Mouse (Mus musculus) neural tube, embryonic 11.5 days (tissue): ENCODE measurements at regions not wholly inside any gene's neighbourhood (a gene's known extent, or its start where the extent isn't known, plus 50 kb on each side); places are given as distances from the start of the nearest gene placed in this dataset.

Experiments used
- ATAC-seq: fragments of 200-750 bp; cut with Nextera tagmentation; 2 replicates; pipeline ENCODE4 v1.8.0; 2017; ENCODE audit warnings: moderate number of reproducible peaks, mild to moderate bottlenecking, moderate TSS enrichment, moderate library complexity; ENCODE audit not compliant: insufficient read depth, low FRiP score, low TSS enrichment
- DNase-seq: peaks from one replicate; pipeline ENCODE4 v3.0.0-alpha.2; 2015; ENCODE audit warnings: low spot score
- H3K27ac ChIP-seq: fragments of 300-500 bp; sonication (generic); 2 replicates; pipeline ENCODE4 v1.5.1; 2014; ENCODE audit warnings: low read depth, mild to moderate bottlenecking, low read length
- H3K27me3 ChIP-seq: fragments of 300-500 bp; sonication (generic); 2 replicates; pipeline ENCODE4 v1.6.1; 2014; ENCODE audit warnings: mild to moderate bottlenecking, low read length, mixed read lengths; ENCODE audit not compliant: control insufficient read depth, insufficient read depth
- H3K36me3 ChIP-seq: fragments of 300-500 bp; sonication (generic); 2 replicates; pipeline ENCODE4 v1.6.1; 2014; ENCODE audit warnings: mild to moderate bottlenecking, low read length, moderate library complexity, mixed read lengths; ENCODE audit not compliant: control insufficient read depth, insufficient read depth
- H3K4me1 ChIP-seq: fragments of 300-500 bp; sonication (generic); 2 replicates; pipeline ENCODE4 v1.6.1; 2014; ENCODE audit warnings: low read length, mixed read lengths; ENCODE audit not compliant: control insufficient read depth, insufficient read depth
- H3K4me2 ChIP-seq: fragments of 300-500 bp; sonication (generic); 2 replicates; pipeline ENCODE4 v1.6.1; 2014; ENCODE audit warnings: low read depth, mild to moderate bottlenecking, moderate library complexity
- H3K4me3 ChIP-seq: fragments of 300-500 bp; sonication (generic); 2 replicates; pipeline ENCODE4 v1.5.1; 2014; ENCODE audit warnings: low read depth, low read length
- H3K9ac ChIP-seq: fragments of 300-500 bp; sonication (generic); 2 replicates; pipeline ENCODE4 v1.6.1; 2014; ENCODE audit warnings: mild to moderate bottlenecking, low read length
- H3K9me3 ChIP-seq: fragments of 300-500 bp; sonication (generic); 2 replicates; pipeline ENCODE4 v1.6.1; 2016; ENCODE audit warnings: low read length; ENCODE audit not compliant: control insufficient read depth
- WGBS: fragments of 180-500 bp; shearing (Covaris S2); extraction: QIAGEN DNeasy Blood & Tissue Kit; methylation state at CpG from one replicate; pipeline ENCODE4 v1.1.7; 2014; 5-methylcytosine and 5-hydroxymethylcytosine counted together

GRCm38 (mm10) chr10:91339361-91339760, 158.2 kb upstream of the Tmpo start:
- H3K4me2 ChIP-seq: no peak overlapping the region
- H3K36me3 ChIP-seq: no peaks in the 10 kb centered on the region
- H3K9ac ChIP-seq: no peak overlapping the region
- ATAC-seq (no peak), DNase-seq (no peak)
- 92% methylated on average over 3 of the region's 3 CpGs for WGBS
- no peaks in the 10 kb centered on the region for H3K27me3 ChIP-seq
- H3K4me1 ChIP-seq: no peaks in the 10 kb centered on the region
- H3K27ac ChIP-seq: no peak overlapping the region
- H3K9me3 ChIP-seq: no peaks in the 10 kb centered on the region
- H3K4me3 ChIP-seq: no peak overlapping the region

- Histone ChIP-seq H3K27ac (no peak overlapping the region), H3K4me3 (no peak overlapping the region), H3K4me2 (no peak overlapping the region), H3K4me1 (no peaks in the 10 kb centered on the region), H3K9ac (no peak overlapping the region), H3K27me3 (no peaks in the 10 kb centered on the region), H3K9me3 (no peaks in the 10 kb centered on the region), H3K36me3 (no peaks in the 10 kb centered on the region)
- no peak for ATAC-seq
- DNase-seq: no peak
- 60% methylated on average over 12 of the region's 12 CpGs for WGBS
Observed at GRCm38 (mm10) chr10:91326661-91327312, 145.7 kb upstream of the Tmpo start.

- Histone ChIP-seq H3K27me3 (no peaks in the 10 kb centered on the region), H3K4me2 (no peak overlapping the region), H3K27ac (no peak overlapping the region), H3K4me3 (no peak overlapping the region), H3K9me3 (no peaks in the 10 kb centered on the region), H3K9ac (no peak overlapping the region), H3K4me1 (no peaks in the 10 kb centered on the region), H3K36me3 (no peaks in the 10 kb centered on the region)
- ATAC-seq: no peak
- DNase-seq: no peak
- WGBS: 91% methylated on average over 8 of the region's 8 CpGs
Observed at GRCm38 (mm10) chr10:91326144-91326655, 145.1 kb upstream of the Tmpo start.

GRCm38 (mm10) chr10:91321226-91321625, 140.1 kb upstream of the Tmpo start:
- Histone ChIP-seq H3K36me3 (no peaks in the 10 kb centered on the region), H3K4me2 (no peak overlapping the region), H3K9me3 (no peaks in the 10 kb centered on the region), H3K27ac (no peak overlapping the region), H3K27me3 (no peaks in the 10 kb centered on the region), H3K4me1 (no peaks in the 10 kb centered on the region), H3K9ac (no peak overlapping the region), H3K4me3 (no peak overlapping the region)
- 85% methylated on average over 4 of the region's 4 CpGs for WGBS
- no peak for ATAC-seq
- no peak for DNase-seq

- H3K9ac ChIP-seq: no peak overlapping the region
- H3K9me3 ChIP-seq: no peaks in the 10 kb centered on the region
- no peak overlapping the region for H3K27ac ChIP-seq
- H3K4me2 ChIP-seq: no peak overlapping the region
- WGBS: 80% methylated on average over 10 of the region's 10 CpGs
- ATAC-seq (no peak), DNase-seq (no peak)
- no peak overlapping the region for H3K4me3 ChIP-seq
- H3K27me3 ChIP-seq: no peaks in the 10 kb centered on the region
- H3K36me3 ChIP-seq: no peaks in the 10 kb centered on the region
- H3K4me1 ChIP-seq: no peaks in the 10 kb centered on the region
Observed at GRCm38 (mm10) chr10:91319442-91320112, 138.5 kb upstream of the Tmpo start.

GRCm38 (mm10) chr10:91314441-91314840, 133.3 kb upstream of the Tmpo start:
- Histone ChIP-seq H3K4me2 (no peak overlapping the region), H3K36me3 (no peaks in the 10 kb centered on the region), H3K27ac (no peak overlapping the region), H3K4me3 (no peak overlapping the region), H3K9ac (no peak overlapping the region), H3K4me1 (no peaks in the 10 kb centered on the region), H3K27me3 (no peaks in the 10 kb centered on the region), H3K9me3 (no peaks in the 10 kb centered on the region)
- DNase-seq (no peak), ATAC-seq (no peak)
- 94% methylated on average over 1 of the region's 1 CpGs for WGBS

GRCm38 (mm10) chr10:91313316-91313715, 132.2 kb upstream of the Tmpo start:
- WGBS: 83% methylated on average over 3 of the region's 3 CpGs
- Histone ChIP-seq H3K9me3 (no peaks in the 10 kb centered on the region), H3K4me1 (no peaks in the 10 kb centered on the region), H3K36me3 (no peaks in the 10 kb centered on the region), H3K4me3 (no peak overlapping the region), H3K27ac (no peak overlapping the region), H3K4me2 (no peak overlapping the region), H3K9ac (no peak overlapping the region), H3K27me3 (no peaks in the 10 kb centered on the region)
- DNase-seq: no peak
- ATAC-seq: no peak

- WGBS: 77% methylated on average over 5 of the region's 5 CpGs
- H3K4me3 ChIP-seq: no peak overlapping the region
- no peaks in the 10 kb centered on the region for H3K36me3 ChIP-seq
- H3K9me3 ChIP-seq: no peaks in the 10 kb centered on the region
- no peak overlapping the region for H3K4me2 ChIP-seq
- ATAC-seq (no peak), DNase-seq (no peak)
- H3K27ac ChIP-seq: no peak overlapping the region
- H3K27me3 ChIP-seq: no peaks in the 10 kb centered on the region
- no peaks in the 10 kb centered on the region for H3K4me1 ChIP-seq
- no peak overlapping the region for H3K9ac ChIP-seq
Observed at GRCm38 (mm10) chr10:91312913-91313312, 131.8 kb upstream of the Tmpo start.

GRCm38 (mm10) chr10:91300067-91300466, 119.0 kb upstream of the Tmpo start:
- Histone ChIP-seq H3K27me3 (no peaks in the 10 kb centered on the region), H3K9me3 (no peaks in the 10 kb centered on the region)

More at GRCm38 (mm10) chr10:91300067-91300466, 119.0 kb upstream of the Tmpo start:
- no peak overlapping the region for H3K4me2 ChIP-seq
- WGBS: 68% methylated on average over 7 of the region's 7 CpGs
- no peak for ATAC-seq
- no peak overlapping the region for H3K27ac ChIP-seq
- no peak overlapping the region for H3K9ac ChIP-seq
- H3K4me1 ChIP-seq: no peaks in the 10 kb centered on the region
- H3K36me3 ChIP-seq: no peaks in the 10 kb centered on the region
- no peak for DNase-seq
- no peak overlapping the region for H3K4me3 ChIP-seq
